Mouse (Mus musculus) neural tube, embryonic 15.5 days (tissue): ENCODE measurements around the gene Ilf3. TPM values are rescaled to one million over a fixed set of nuclear protein-coding genes. Genes with fewer than 3 reads are reported as not detected.

Experiments
- ATAC-seq: fragments of 200-750 bp; cut with Nextera tagmentation; 2 replicates; pipeline ENCODE4 v1.8.0; 2017; ENCODE audit warnings: mild to moderate bottlenecking, moderate TSS enrichment, moderate library complexity; ENCODE audit not compliant: low FRiP score
- H3K27ac ChIP-seq: fragments of 300-500 bp; sonication (generic); replicated peaks from 2 replicates; pipeline ENCODE4 v1.5.1; 2015; ENCODE audit warnings: mild to moderate bottlenecking, inconsistent platforms
- H3K27me3 ChIP-seq: fragments of 300-500 bp; sonication (generic); replicated peaks from 2 replicates; pipeline ENCODE4 v1.6.1; 2015; ENCODE audit warnings: inconsistent platforms
- H3K36me3 ChIP-seq: fragments of 300-500 bp; sonication (generic); 2 replicates; pipeline ENCODE4 v1.6.1; 2015; ENCODE audit warnings: inconsistent platforms
- H3K4me1 ChIP-seq: fragments of 300-500 bp; sonication (generic); 2 replicates; pipeline ENCODE4 v1.6.1; 2015; ENCODE audit warnings: inconsistent platforms
- H3K4me2 ChIP-seq: fragments of 300-500 bp; sonication (generic); 2 replicates; pipeline ENCODE4 v1.6.1; 2015; ENCODE audit warnings: inconsistent platforms, mild to moderate bottlenecking, moderate library complexity
- H3K4me3 ChIP-seq: fragments of 300-500 bp; sonication (generic); replicated peaks from 2 replicates; pipeline ENCODE4 v1.5.1; 2015; ENCODE audit warnings: mild to moderate bottlenecking, inconsistent platforms
- H3K9ac ChIP-seq: fragments of 300-500 bp; sonication (generic); replicated peaks from 2 replicates; pipeline ENCODE4 v1.6.1; 2015; ENCODE audit warnings: mild to moderate bottlenecking, inconsistent platforms
- H3K9me3 ChIP-seq: fragments of 300-500 bp; sonication (generic); replicated peaks from 2 replicates; pipeline ENCODE4 v1.6.1; 2016; ENCODE audit warnings: inconsistent platforms
- WGBS: fragments of 180-500 bp; shearing (Covaris S2); methylation state at CpG from one replicate; pipeline ENCODE4 v1.1.7; 2015; ENCODE audit warnings: mixed read lengths; 5-methylcytosine and 5-hydroxymethylcytosine counted together
- polyA plus RNA-seq: library from polyadenylated mRNA; unstranded; fragments of >200 nt; fragmentation: Nextera tagmentation; extraction: Ambion mirVana; gene quantifications from 2 replicates; pipeline ENCODE4 v1.2.1, GENCODE M21; 2015

Gene Ilf3
- polyA plus RNA-seq, 1 experiment from 2014 or later = 189 TPM

DNA sequence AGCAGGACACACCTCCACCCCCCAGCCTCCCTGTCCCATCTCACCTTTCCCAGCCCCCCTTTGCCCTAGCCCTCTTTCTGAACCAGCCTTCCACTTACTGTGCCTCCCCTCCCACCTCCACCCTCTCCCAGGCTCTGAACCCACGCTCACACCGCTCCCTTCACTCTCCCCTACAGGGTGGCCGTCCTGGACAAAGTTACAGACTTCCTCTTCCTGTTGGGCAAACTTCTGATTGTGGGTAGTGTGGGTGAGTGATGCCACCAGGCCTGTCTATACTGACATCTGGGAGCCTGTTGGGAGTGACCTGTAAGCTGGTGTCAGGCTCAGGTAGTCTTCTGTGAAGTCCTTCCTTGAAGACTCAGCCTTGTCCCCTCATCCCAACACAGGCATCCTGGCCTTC lies 19.5 kb upstream of the Ilf3 start:
- H3K4me3 ChIP-seq = no peak overlapping the region
- WGBS = 90% methylated on average over 3 of the region's 3 CpGs
- no peak overlapping the region for H3K4me2 ChIP-seq
- H3K36me3 ChIP-seq = peaks cover 72% of the 10 kb centered on the region
- H3K27me3 ChIP-seq = no peaks in the 10 kb centered on the region
- H3K9ac ChIP-seq = no peak overlapping the region
- no peaks in the 10 kb centered on the region for H3K4me1 ChIP-seq
- no peak overlapping the region for H3K27ac ChIP-seq
- no peaks in the 10 kb centered on the region for H3K9me3 ChIP-seq
- ATAC-seq = no peak

DNA sequence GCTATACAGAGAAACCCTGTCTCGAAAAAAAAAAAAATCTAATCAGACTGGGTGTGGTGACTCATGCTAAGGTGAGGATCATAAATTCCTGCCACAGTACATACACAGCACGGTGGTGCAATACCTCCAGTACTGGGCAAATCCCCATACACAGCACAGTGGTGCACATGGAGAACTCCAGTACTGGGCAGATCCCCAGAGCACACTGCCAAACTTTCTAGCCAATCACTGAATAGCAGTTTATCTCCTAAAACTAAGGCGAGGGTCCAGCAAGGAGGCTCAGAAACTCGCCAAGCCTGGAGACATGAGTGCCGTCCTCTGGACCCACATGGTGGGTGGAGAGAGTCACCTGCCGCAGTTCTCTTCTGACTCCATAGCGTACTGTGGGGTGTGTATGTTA lies 16.5 kb upstream of the Ilf3 start:
- Histone ChIP-seq H3K9me3 (no peaks in the 10 kb centered on the region), H3K36me3 (peaks cover 77% of the 10 kb centered on the region), H3K4me3 (no peak overlapping the region), H3K4me1 (no peaks in the 10 kb centered on the region), H3K9ac (no peak overlapping the region), H3K27me3 (no peaks in the 10 kb centered on the region), H3K4me2 (no peak overlapping the region), H3K27ac (no peak overlapping the region)
- 96% methylated on average over 7 of the region's 7 CpGs for WGBS
- no peak for ATAC-seq

- Histone ChIP-seq H3K4me3 (no peak overlapping the region), H3K4me1 (no peaks in the 10 kb centered on the region), H3K9ac (no peak overlapping the region), H3K36me3 (peaks cover 73% of the 10 kb centered on the region), H3K9me3 (no peaks in the 10 kb centered on the region), H3K4me2 (no peak overlapping the region), H3K27me3 (no peaks in the 10 kb centered on the region), H3K27ac (no peak overlapping the region)
- WGBS = 94% methylated on average over 4 of the region's 4 CpGs
- ATAC-seq = no peak
Measured at GRCm38 (mm10) chr9:21351702-21352377, 15.8 kb upstream of the Ilf3 start.

DNA sequence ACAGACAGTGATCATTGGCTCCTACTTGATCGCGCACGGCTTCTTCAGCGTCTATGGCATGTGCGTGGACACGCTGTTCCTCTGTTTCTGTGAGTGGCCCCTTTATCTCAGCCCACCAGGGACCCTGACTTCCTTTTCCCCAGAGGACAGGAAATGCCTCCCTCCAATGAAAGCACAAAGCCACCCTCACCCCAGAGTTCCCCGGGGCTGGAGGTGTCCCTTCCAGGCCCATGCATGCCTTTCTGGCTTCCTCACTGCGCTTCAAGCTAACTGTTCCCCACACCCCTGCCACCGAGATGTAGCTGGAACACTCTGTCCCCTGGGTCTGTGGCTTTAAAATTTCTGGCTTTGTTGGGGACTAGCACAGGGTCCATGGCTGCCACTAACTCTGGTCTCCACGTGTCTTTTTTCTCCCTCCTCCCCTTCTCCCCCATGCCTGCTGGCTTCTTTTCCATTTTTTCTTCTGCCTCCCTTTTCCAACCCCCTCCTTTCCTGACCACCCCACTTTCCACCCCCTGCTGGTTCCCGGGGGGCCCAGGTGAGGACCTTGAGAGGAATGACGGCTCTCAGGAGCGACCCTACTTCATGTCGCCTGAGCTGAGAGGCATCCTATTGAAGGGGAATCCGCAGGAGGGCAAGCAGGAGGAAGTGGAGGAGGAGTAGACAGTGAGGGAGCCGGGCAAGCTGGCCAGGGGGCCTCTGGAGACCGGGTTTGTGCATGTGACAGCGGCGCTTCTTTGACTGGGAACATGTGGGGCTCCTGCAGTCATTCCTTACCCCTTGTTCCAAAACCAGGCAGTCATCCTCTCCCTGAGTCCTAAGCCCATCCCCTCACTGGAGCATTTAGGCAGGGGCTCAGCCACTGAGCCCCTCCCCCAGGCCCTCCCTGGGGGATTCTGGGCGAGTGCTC lies 15.0 kb upstream of the Ilf3 start:
- H3K9ac ChIP-seq = no peak overlapping the region; the same call in 1 of the 2 replicates
- no peak overlapping the region for H3K4me2 ChIP-seq
- H3K27me3 ChIP-seq = no peaks in the 10 kb centered on the region
- no peaks in the 10 kb centered on the region for H3K9me3 ChIP-seq
- 39% methylated on average over 20 of the region's 20 CpGs for WGBS
- H3K27ac ChIP-seq = no peak overlapping the region
- no peak for ATAC-seq
- no peaks in the 10 kb centered on the region for H3K4me1 ChIP-seq
- H3K4me3 ChIP-seq = no peak overlapping the region
- peaks cover 65% of the 10 kb centered on the region for H3K36me3 ChIP-seq

- 69% methylated on average over 2 of the region's 2 CpGs for WGBS
- Histone ChIP-seq H3K4me1 (no peaks in the 10 kb centered on the region), H3K4me3 (no peak overlapping the region), H3K36me3 (peaks cover 59% of the 10 kb centered on the region), H3K27me3 (no peaks in the 10 kb centered on the region), H3K9ac (no peak overlapping the region; the same call in 1 of the 2 replicates), H3K4me2 (no peak overlapping the region), H3K27ac (no peak overlapping the region), H3K9me3 (no peaks in the 10 kb centered on the region)
- no peak for ATAC-seq
Measured at GRCm38 (mm10) chr9:21353373-21353686, 14.3 kb upstream of the Ilf3 start.

- ATAC-seq = no peak
- H3K4me3 ChIP-seq = no peak overlapping the region
- no peak overlapping the region for H3K9ac ChIP-seq
- no peaks in the 10 kb centered on the region for H3K27me3 ChIP-seq
- 95% methylated on average over 6 of the region's 6 CpGs for WGBS
- H3K27ac ChIP-seq = no peak overlapping the region
- peaks cover 46% of the 10 kb centered on the region for H3K36me3 ChIP-seq
- no peaks in the 10 kb centered on the region for H3K4me1 ChIP-seq
- no peak overlapping the region for H3K4me2 ChIP-seq
- H3K9me3 ChIP-seq = no peaks in the 10 kb centered on the region
Measured at GRCm38 (mm10) chr9:21354796-21355195, 12.9 kb upstream of the Ilf3 start.

- Histone ChIP-seq H3K4me2 (no peak overlapping the region), H3K27ac (no peak overlapping the region), H3K27me3 (peaks cover 10% of the 10 kb centered on the region; the same call in 1 of the 2 replicates), H3K4me3 (no peak overlapping the region), H3K4me1 (no peaks in the 10 kb centered on the region), H3K9me3 (no peaks in the 10 kb centered on the region), H3K36me3 (peaks cover 30% of the 10 kb centered on the region), H3K9ac (no peak overlapping the region)
- WGBS = 0% methylated on average over 1 of the region's 1 CpGs
- peak; percentile 45 for ATAC-seq
Measured at GRCm38 (mm10) chr9:21356981-21357718, 10.5 kb upstream of the Ilf3 start.

DNA sequence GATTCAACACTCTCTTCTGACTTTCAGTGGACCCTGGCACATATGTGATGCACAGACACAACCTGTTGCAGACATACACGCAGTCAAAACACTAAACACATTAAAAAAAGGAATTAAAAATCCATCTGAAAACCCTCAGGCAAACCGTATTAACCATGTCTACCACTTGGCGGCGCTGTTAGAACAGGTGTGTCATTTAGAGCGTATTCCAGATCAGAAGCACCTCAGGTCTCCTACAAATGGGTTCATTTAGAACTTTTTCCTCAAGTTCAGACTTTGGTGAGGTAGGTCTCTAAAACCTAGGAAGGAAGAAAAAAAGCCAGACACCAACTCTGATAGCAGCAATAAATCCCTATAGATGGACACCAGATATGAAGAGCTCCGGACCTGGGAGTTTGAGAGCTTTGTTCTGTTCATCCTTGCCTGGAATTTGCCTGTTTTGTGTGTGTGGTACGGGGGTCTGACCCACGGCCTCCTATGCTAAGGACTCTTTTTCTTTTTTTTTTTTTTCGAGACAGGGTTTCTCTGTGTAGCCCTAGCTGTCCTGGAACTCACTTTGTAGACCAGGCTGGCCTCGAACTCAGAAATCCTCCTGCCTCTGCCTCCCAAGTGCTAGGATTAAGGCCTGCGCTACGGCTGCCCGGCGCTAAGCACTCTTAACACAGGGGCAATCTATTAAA lies 990 bp upstream of the Ilf3 start:
- peak; percentile 30 for ATAC-seq
- Histone ChIP-seq H3K27me3 (no peaks in the 10 kb centered on the region), H3K36me3 (no peaks in the 10 kb centered on the region), H3K9me3 (no peaks in the 10 kb centered on the region), H3K4me3 (peak overlapping the region; percentile 88), H3K4me1 (peaks cover 31% of the 10 kb centered on the region), H3K9ac (peak overlapping the region; percentile 49), H3K4me2 (peak overlapping the region; percentile 70), H3K27ac (peak overlapping the region; percentile 93)
- 32% methylated on average over 14 of the region's 14 CpGs for WGBS

DNA sequence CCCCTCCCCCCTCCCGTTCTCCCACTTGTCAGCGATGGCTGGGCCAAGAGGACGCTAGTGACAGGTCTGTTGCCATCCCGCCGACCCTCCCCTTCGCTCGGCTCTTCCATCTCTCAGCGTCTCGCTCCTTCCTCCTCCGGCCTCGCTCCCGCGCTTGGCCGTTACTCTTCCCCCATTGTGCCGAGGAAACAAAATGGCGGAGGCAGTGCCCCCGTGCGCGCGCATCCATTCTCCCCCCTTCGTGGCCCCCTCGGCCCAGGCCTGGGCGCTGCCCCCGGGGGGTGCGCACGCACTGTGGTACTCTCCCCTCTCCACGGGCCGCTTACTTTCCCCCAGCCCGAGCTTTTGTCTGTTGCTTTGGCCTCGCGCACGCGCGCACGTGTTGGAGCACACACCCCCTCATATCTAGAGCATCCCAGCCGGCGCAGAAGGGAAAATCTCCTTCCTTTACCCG lies 487 bp downstream of the Ilf3 start:
- Histone ChIP-seq H3K27me3 (no peaks in the 10 kb centered on the region), H3K4me3 (peak overlapping the region; percentile 88), H3K4me2 (peak overlapping the region; percentile 87), H3K36me3 (no peaks in the 10 kb centered on the region), H3K9me3 (no peaks in the 10 kb centered on the region), H3K27ac (peak overlapping the region; percentile 93), H3K9ac (peak overlapping the region; percentile 86), H3K4me1 (peaks cover 40% of the 10 kb centered on the region)
- peak; percentile 51 for ATAC-seq
- WGBS = under 1% methylated on average over 35 of the region's 38 CpGs

GRCm38 (mm10) chr9:21369080-21369479 lies 1.4 kb downstream of the Ilf3 start:
- peak overlapping the region; percentile 88 for H3K4me3 ChIP-seq
- WGBS = 65% methylated on average over 11 of the region's 11 CpGs
- ATAC-seq = no peak
- H3K9ac ChIP-seq = peak overlapping the region; percentile 86
- no peaks in the 10 kb centered on the region for H3K36me3 ChIP-seq
- H3K9me3 ChIP-seq = no peaks in the 10 kb centered on the region
- peaks cover 43% of the 10 kb centered on the region for H3K4me1 ChIP-seq
- peak overlapping the region; percentile 87 for H3K4me2 ChIP-seq
- H3K27ac ChIP-seq = peak overlapping the region; percentile 93; the same call in 1 of the 2 replicates
- H3K27me3 ChIP-seq = no peaks in the 10 kb centered on the region

DNA sequence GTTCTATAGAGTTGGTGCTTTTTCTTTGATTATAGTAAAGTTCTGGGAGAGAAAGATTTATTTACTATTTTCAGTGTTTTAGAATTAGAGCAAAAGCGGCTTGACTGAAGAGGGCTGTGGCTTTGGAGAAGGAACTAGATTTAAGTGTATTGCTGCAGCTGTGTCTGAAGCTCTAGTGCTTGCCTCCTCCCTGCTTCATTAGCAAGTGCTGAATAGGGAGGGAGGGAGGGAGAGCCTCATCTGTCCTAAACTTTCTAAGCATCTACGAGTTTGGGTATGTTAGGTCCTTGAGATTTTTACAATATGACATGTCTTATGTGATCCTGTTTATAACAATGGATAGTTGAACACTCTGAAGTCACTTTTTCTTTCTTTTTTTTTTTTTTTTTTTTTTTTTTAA lies 3.2 kb downstream of the Ilf3 start:
- Histone ChIP-seq H3K9ac (no peak overlapping the region), H3K4me2 (peak overlapping the region; percentile 87), H3K4me3 (0 out of 2 replicates have a peak overlapping the region, but pooled peaks have one; percentile 0), H3K36me3 (no peaks in the 10 kb centered on the region), H3K9me3 (no peaks in the 10 kb centered on the region), H3K4me1 (peaks cover 50% of the 10 kb centered on the region), H3K27ac (no peak overlapping the region), H3K27me3 (no peaks in the 10 kb centered on the region)
- whole genome bisulfite sequencing = 73% methylated on average over 2 of the region's 2 CpGs
- no peak for ATAC-seq
